Mouse (Mus musculus): ENCODE measurements around the gene Mettl11b.
"Not testable (repeated sequence)": the region's sequence is repeated elsewhere in the genome, so short reads cannot be mapped to it uniquely, and the experiment has no call there.

Gene Mettl11b

GRCm38 (mm10) chr1:163725106-163725759 is at the start of gene Mettl11b:
Mettl11b (minus strand) TSS chr1:163725232.
- CTCF ChIA-PET: no interaction called here

GRCm38 (mm10) chr1:163757462-163758207 is 32.6 kb upstream of the Mettl11b start:
- CTCF ChIA-PET: no interaction called here

- CTCF ChIA-PET: no interaction called here
Measured at GRCm38 (mm10) chr1:163751360-163751992, 26.4 kb upstream of the Mettl11b start.

GRCm38 (mm10) chr1:163737239-163737533 is 12.2 kb upstream of the Mettl11b start:
- CTCF ChIA-PET: no interaction called here

- CTCF ChIA-PET: no interaction called here
Measured at GRCm38 (mm10) chr1:163736441-163737238, 11.6 kb upstream of the Mettl11b start.

- CTCF ChIA-PET: not testable (repeated sequence)
Measured at GRCm38 (mm10) chr1:163731166-163731565, 6.1 kb upstream of the Mettl11b start.

GRCm38 (mm10) chr1:163723913-163724312 is 1.1 kb downstream of the Mettl11b start:
- CTCF ChIA-PET: no interaction called here

GRCm38 (mm10) chr1:163708618-163709017 is 16.4 kb downstream of the Mettl11b start:
- CTCF ChIA-PET: interaction anchor here (0.6 kb wide), 1 partner anchor 9 kb away, joined by 11 read pairs; no protein-coding TSS in a partner anchor

- CTCF ChIA-PET: no interaction called here
Measured at GRCm38 (mm10) chr1:163700571-163700970, 24.5 kb downstream of the Mettl11b start.

- CTCF ChIA-PET: interaction anchor here (0.7 kb wide), 1 partner anchor 9 kb away, joined by 11 read pairs; no protein-coding TSS in a partner anchor
Measured at GRCm38 (mm10) chr1:163699702-163700101, 25.3 kb downstream of the Mettl11b start.

- CTCF ChIA-PET: no interaction called here
Measured at GRCm38 (mm10) chr1:163691860-163692259, 33.2 kb downstream of the Mettl11b start.

GRCm38 (mm10) chr1:163682935-163683430 is 42.0 kb downstream of the Mettl11b start:
- CTCF ChIA-PET: interaction anchor here (0.7 kb wide), 1 partner anchor 36 kb away, joined by 3 read pairs; no protein-coding TSS in a partner anchor

GRCm38 (mm10) chr1:163682127-163682526 is 42.9 kb downstream of the Mettl11b start:
- CTCF ChIA-PET: no interaction called here

GRCm38 (mm10) chr1:163672866-163673265 is 52.2 kb downstream of the Mettl11b start:
- CTCF ChIA-PET: no interaction called here

- CTCF ChIA-PET: no interaction called here
Measured at GRCm38 (mm10) chr1:163671326-163671725, 53.7 kb downstream of the Mettl11b start.

- CTCF ChIA-PET: no interaction called here
Measured at GRCm38 (mm10) chr1:163670702-163671101, 54.3 kb downstream of the Mettl11b start.

- CTCF ChIA-PET: no interaction called here
Measured at GRCm38 (mm10) chr1:163669936-163670335, 55.1 kb downstream of the Mettl11b start.

GRCm38 (mm10) chr1:163662416-163662815 is 62.6 kb downstream of the Mettl11b start:
- CTCF ChIA-PET: no interaction called here

- CTCF ChIA-PET: no interaction called here
Measured at GRCm38 (mm10) chr1:163658535-163658928, 66.5 kb downstream of the Mettl11b start.

- CTCF ChIA-PET: no interaction called here
Measured at GRCm38 (mm10) chr1:163657766-163658534, 67.1 kb downstream of the Mettl11b start.

- CTCF ChIA-PET: no interaction called here
Measured at GRCm38 (mm10) chr1:163657056-163657455, 68.0 kb downstream of the Mettl11b start.
